Mouse (Mus musculus) spleen, embryonic (tissue): Measurements from ENCODE around the gene Prkcd.

Experiments
- CTCF ChIA-PET: fragments of 350-600 bp; sonication (Branson Sonifier 250); formaldehyde crosslinking; loops from one replicate; lab custom pipeline; 2022; lab: Charles Lee

The Prkcd gene

DNA sequence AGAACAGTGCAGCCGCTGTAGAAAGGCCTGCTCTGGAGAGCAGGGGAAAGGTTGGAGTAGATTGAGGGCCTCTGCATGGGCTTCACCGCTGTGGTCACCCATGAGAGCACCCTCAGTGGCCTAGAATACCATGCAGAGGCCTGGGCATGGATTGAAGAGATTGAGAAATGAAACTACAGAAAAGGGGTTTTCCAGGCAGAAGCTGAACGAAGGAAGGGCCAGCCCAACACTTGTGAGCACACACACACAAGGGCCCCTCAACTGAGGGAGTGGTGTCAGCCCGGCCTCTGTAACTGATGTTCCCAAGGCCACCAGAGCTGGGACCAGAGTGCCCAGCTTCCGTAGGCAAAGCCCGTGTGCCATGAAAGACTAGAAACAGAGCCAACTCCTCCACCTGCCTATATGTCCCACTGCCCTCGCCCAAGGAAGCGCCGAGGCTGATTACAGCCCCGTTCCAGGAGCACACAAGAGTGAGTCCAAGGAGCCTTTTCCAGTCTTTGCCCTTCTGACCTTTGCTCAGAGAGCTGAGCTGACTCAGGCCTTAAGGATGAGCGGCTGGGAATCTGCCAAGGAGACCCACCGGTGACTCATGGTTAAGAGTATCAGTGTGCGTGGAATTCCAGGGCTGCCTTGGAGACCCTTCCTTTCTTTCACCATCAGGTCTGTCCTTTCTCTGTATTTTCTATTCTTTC is 9.4 kb upstream of the Prkcd start:
- CTCF ChIA-PET, result interaction anchor here (1.1 to 1.4 kb wide), 2 partner anchors 23 to 36 kb away, joined by 3 to 4 read pairs; no protein-coding TSS in a partner anchor

DNA sequence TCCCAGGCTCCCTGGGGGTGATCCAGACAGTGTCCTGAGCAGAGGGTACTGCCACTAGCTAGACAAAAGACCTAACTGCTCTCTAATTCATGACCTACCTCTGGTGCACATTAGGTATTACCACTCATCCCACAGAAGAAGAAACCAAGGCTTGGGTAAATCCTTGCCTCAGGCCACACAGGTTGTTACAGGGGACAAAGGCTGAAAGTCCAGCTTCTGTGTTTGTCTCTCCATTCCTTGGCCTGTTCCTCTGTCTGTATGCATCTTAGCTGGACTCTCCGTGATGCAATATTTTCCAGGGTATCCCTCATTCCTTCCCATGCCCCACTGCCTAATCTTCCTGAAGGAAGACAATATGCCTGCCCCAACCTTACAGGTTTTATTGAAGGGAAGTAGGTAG is 8.4 kb upstream of the Prkcd start:
- CTCF ChIA-PET, result interaction anchor here (1.0 to 1.4 kb wide), 2 partner anchors 14 to 22 kb away, joined by 4 read pairs; no protein-coding TSS in a partner anchor

DNA sequence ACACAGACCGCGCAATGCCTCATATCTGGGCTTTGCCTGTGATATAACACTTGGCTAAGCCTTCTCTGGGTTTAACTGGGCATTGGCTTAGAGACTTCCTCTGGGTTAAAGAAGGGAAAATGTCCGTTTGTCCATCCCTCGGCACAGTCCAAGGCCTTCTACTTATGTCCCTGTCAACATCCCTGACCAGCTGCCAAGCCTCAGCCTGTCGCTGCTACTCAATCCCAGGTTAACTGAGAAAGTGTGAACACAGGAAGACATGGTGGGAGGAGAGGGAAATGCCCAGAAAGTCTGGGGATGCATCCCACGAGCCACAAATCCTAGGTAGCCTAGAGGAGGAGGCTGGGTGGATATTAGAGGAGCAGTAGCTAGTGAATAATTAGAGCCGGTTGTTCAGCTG is 7.7 kb upstream of the Prkcd start:
- CTCF ChIA-PET, result interaction anchor here (1.0 to 1.4 kb wide), 3 partner anchors 13 to 21 kb away, joined by 3 to 4 read pairs (median 4); no protein-coding TSS in a partner anchor

DNA sequence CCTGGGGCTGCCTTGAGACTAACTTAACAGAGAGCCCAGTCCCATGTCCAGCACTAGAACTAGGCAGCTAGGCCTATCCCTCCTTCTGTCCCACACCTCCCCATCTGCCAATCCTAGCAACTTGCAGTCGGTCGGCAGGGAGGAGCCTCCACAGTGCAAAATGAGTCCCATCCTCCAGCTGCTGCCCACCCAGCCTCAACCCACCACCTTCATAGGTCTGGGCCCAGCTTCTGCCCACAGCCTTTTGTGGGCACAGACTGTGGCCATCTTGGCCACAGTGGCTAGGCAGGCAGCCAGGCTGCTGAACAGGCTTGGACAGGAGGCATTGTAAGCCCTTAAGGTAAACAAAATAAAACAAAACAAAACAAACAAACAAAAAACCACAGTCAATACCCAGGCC is 5.8 kb upstream of the Prkcd start:
- CTCF ChIA-PET, result interaction anchor here (0.7 to 1.3 kb wide), 2 partner anchors 15 to 163 kb away, joined by 4 to 7 read pairs; no protein-coding TSS in a partner anchor

DNA sequence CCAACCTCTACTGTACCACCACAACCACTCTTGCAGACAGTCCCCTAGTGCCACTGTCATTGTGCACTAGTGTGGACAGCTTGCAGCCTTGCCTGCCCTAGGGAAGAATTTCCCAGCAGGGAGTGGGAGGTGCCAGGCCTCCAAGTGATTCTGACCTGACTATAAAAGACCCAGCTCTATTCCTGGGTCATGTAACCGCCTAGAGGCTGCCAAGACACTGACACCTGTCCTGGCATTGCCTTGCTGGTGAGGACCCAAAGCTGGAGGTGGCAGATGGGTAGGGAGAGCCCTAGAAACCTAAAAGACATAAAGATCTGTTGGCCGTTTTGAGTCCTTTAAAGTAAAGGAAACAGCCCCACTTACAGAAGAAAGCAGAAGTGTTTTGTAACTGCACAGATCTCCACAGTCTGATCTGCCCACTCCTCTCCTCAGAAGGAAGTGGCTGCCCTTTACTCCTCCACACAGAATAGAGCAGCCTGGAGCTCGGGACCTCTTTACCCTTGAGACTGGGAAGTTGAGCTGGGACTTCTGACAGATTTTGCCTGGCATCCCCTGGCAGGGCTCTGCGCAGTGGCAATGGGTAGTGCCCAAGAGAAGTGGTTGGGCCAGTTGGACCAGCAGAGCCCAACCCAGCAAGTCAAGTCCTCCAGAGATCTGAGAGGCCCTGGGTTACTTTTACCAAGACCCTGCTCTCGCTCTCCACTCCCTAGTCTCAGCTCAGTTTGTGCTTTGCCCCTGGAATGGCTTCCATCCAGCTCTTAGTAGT is 5.0 kb upstream of the Prkcd start:
- CTCF ChIA-PET, result interaction anchor here (1.3 kb wide), 1 partner anchor 14 kb away, joined by 4 read pairs; no protein-coding TSS in a partner anchor

DNA sequence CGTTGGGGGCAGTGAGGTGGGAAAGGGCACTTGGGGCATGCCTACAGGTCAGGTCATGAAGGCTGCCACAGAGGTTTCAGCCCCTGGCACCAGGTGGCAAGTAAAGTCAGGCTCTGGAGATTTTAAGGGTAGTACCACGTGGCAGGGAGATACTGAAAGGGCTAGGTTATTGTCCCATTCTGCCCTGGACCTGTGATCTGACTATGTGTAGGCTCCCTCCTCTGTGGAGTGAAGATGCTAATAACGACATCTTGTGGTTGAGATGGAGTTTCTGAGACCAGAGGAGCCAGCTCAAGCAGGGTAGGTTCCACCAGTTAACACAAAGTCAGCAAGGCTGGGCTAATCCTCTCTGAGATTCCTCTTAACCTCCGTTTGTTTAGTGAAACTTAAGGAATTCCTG is 3.8 kb upstream of the Prkcd start:
- CTCF ChIA-PET, result no interaction called here

DNA sequence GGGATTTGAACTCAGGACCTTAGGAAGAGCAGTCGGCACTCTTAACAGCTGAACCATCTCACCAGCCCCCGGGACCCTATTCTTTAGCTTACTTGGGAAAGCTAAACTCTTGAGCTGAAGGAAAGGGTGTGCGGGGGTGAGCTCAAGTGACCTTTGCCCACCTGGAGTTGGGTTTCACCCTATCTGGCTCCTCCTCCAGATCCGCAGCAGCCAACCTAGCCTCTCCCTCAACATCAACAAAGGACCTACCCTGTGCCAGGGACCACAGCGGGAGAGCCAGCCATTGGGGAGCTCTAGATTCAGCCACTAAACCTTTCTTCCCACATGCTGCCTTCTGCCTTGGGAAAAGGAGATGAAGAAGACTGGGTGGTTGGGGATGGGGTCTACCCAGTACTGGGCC is 2.2 kb upstream of the Prkcd start:
- CTCF ChIA-PET, result interaction anchor here (0.8 kb wide), 2 partner anchors 15 to 37 kb away, joined by 3 read pairs; no protein-coding TSS in a partner anchor

DNA sequence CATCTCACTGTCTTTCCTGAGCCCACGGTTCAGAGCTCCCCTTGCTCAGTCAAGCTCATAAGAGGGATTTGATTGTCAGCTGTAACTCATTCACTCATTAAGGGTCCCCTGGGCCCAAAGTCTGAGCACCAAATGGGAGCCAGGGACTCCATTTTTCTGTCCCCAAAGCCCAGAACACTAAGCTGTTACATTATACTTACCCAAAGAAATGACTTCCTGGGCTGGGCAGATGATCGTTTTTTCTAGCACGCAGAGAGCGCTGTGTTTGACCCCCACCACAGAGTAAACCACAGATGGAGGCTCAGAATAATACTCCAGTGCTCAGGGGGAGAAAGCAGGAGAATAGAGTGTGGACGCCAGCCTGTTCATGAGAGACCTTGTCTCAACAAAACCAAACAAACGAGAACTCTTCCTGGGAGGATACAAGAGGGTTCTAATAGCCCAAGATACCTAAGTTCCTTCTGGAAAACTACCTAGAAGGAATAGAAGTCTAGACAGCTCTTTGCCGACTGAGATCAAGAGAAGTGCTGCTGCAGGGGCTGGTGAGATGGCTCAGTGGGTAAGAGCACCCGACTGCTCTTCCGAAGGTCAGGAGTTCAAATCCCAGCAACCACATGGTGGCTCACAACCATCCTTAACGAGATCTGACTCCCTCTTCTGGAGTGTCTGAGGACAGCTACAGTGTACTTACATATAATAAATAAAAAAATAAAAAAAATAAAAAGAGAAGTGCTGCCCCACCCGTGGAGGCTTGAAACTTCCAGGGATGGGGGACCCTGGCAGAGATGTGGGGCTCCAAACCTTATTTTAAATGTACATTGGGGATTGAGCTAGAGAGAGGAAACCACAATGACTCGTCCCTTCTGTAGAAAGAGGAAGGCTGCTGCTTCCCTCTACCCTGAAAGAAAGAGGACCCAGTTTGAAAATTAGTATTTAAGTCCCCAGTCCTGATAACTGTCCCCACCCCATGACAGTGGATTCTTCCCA is 1.0 kb upstream of the Prkcd start:
- CTCF ChIA-PET, result interaction anchor here (0.6 to 1.3 kb wide), 2 partner anchors 35 to 42 kb away, joined by 3 read pairs; no protein-coding TSS in a partner anchor

DNA sequence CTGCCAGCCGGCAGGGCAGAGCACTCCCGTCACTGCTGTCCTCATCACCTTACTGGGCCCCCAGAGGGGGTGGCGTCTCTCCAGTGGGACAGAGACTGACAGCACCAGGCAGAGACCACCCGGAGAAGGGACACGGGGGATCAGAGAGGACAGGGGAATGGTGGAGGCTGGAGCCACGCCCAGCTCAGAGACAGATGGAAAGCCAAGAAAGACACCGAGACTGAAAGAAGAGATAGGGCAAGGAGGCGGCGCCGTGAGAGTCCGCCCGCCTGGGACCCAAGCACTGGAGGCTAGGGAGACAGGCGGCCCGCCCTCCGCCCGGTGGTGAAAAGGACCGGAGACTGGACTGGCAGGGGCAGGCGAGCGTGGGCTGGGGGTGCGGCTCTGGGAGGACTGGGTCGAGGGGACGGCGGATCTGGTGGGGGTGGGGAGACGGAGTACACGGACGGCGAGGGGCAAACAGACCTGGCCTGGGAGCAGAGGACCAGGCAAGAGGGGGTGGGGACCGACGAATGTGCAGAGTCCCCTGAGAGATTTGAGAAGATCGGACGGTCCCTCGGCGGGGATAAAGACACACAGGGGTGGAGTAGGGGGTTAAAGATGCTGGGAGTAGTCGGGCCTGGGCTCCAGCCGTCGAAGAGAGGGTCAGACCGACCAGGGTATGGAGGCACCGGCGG is 741 bp downstream of the Prkcd start:
- CTCF ChIA-PET, result interaction anchor here (1.3 kb wide), 1 partner anchor 43 kb away, joined by 3 read pairs; no protein-coding TSS in a partner anchor

DNA sequence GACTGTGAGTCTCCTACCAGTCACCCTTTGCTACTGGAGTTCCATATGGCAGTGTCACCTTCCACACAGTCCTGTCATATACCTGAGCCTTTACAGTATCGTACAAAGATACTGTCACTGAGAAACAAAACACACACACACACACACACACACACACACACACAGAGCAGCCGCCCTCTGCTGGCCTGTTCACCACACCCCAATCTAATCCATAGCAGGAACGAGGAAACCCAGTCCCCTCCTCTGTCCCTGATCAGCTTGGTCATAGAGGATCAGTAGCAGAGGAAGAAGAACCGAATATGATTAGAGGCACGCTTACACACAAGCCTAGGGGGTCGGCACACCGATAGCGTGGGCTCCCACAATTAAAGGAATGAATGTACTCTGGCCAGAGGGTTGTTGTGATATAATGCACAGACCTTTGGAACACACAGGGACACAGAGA is 1.7 kb downstream of the Prkcd start:
- CTCF ChIA-PET, result no interaction called here

DNA sequence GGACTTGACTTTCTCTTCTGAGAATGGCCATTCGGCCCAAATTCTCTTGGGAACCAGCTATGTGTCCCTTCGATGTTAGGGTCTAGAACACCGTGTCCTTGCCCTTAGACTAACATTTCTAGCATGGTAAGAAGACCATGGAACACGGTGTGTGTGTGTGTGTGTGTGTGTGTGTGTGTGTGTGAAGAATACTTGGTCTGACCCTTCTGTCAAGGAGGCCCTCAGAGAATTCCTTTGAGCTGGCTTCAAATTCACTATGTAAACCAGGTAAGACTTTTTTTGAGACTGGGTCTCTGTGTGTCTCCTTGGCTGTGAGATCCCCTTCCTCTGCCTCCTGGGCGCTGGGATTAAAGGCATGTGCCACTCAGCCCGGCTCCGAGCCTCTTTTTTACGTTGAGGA is 3.5 kb downstream of the Prkcd start:
- CTCF ChIA-PET, result no interaction called here

DNA sequence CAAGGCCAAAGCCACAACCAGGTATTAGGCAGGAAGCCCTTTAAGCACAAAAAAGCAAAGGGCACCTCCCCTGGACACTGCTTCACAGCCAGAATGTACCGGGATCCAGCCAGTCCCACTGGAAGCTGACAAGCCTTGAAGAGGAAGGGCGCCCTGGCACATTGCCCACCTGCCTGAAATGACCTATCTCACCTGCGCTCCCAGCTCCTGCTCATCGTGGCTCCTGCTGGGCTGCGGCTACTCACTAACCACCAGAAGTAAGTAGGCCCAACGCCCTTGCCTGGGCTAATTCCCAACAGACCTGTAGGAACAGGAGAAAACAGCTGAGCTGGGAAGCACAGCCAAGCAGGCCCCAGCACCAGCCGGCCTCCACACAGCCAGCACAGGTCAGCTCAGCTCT is 3.9 kb downstream of the Prkcd start:
- CTCF ChIA-PET, result no interaction called here

DNA sequence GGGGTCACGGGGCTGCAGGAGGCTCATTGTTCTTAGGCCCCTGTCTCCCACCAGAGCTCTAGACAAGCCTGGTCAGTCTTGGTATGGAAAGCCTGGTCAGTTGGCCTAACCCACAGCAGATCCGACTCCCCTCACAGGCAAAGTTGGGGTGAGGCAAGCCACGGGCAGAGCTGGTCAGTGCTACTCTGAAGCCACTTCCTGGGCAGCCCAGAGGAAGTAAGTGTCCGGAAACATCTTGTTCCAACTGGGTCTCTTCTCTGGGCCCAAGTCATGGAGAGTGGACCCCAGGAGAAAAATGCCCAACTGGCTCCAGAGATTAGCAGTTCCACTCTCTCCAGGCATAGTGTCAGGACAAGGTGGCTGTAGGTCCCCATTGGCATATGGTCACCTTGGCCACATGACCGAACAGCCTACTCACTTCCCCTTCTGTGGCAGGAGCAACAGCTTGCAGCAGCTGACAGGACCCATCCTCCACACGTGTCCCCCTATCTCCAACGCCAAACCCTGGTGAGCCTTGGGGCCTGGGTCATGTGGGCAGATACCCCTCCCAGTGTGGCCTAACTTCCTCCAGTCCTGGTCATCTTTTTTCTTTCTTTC is 5.9 kb downstream of the Prkcd start:
- CTCF ChIA-PET, result interaction anchor here (0.9 kb wide), 1 partner anchor 14 kb away, joined by 4 read pairs; no protein-coding TSS in a partner anchor

DNA sequence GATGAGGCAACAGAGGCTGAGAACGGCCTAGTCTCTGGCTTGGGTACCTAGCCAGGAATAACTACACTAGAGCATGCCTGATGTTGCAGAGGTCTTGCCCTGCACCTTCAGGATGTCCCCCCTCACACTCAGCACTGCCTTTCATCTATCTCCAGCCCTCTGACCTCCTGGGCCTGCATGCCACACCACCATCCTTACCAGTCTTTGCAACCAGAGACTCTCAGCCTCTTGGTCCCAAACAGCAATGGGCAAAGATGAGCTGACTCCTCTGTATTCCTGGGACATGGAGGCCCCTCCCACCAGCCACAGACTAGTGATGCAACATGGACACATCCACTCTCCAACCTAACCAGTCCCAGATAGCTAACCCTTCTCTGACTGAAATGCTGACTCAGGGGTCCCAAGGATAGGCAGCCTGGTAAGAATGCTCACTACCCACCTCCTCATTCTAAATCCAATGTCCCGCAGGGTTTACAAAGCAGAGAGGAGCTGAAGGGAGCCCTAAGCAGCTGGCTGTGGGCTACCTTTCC is 7.2 kb downstream of the Prkcd start:
- CTCF ChIA-PET, result interaction anchor here (0.8 kb wide), 1 partner anchor 15 kb away, joined by 3 read pairs; no protein-coding TSS in a partner anchor

DNA sequence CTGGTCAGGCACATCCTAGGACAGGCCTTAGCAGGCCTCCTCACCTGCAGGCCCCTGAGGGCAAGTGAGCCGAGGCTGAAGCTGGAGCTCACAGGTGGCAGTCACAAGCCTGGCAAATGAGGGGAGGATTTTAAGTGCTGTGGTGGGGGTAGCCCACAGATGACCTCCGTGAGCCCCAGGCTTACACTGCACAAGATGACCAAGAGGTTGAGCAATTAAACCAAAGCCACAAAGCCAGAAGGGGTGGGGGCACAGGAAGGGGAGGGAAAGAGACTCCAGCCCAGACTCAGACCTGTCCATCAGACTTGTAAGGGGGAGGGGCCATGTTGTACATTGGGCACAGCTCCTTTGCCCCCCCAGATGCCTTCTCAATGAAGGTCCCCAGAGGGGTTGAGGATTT is 9.3 kb downstream of the Prkcd start:
- CTCF ChIA-PET, result interaction anchor here (0.5 to 1.2 kb wide), 5 partner anchors 12 to 54 kb away, joined by 3 to 6 read pairs (median 4); no protein-coding TSS in a partner anchor

DNA sequence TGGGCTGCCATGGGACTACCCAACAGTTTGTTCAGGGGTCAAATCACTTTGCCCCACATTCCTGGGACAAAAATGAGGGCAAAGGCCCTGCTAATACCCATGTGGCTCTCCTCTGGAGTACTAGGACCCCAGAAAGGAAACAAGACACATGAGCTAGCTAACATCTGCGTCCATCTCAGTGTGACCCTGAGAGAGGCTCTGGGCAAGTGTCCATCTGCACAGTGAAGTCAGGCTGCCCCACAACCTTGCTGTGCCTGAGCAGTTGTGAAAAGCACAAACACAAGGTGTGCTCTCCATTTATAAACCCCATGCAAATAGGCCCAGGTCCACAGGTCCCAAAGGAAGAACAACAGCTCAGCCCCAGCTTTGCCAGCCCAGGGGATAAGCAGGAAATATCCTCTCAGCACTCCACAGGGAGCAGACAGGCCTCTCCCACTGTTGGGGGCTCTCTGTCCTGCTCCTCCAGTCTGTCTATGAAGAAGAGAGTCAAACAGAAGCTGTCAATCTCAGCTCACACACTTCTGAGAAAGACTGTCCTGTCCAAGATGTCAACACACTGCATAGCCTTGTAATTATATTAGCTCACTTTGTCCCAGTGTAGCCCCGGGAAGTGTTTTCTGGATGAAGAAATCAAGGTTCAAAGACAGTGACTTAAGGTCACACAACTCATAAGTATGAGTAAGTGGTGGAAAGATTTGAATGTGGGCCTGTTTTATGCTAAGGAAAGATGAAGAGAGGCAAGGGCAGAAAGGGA is 12.9 kb downstream of the Prkcd start:
- CTCF ChIA-PET, result interaction anchor here (0.6 to 1.5 kb wide), 3 partner anchors 15 to 921 kb away, joined by 3 to 11 read pairs (median 4); no protein-coding TSS in a partner anchor

DNA sequence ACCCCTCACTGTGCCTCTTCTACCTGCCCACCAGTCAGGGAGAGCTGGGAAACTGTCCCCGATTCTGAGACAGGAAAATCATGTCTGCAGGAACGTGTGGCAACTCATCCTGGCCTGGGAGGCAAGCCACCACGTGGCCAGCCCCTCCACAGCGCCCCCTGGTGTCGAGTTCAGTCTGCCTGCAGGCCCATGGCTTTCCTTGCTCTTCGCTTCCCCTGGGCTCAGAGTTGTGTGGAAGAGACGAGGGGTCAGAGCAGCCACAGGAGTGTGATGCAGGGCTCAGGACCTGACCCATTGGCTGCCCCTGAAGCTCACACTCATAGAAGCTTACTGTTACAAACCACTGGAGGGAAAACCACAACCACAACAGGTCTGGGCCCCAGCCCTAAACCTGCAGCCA is 13.5 kb downstream of the Prkcd start:
- CTCF ChIA-PET, result interaction anchor here (0.6 to 1.6 kb wide), 4 partner anchors 12 to 22 kb away, joined by 3 to 4 read pairs (median 4); no protein-coding TSS in a partner anchor

DNA sequence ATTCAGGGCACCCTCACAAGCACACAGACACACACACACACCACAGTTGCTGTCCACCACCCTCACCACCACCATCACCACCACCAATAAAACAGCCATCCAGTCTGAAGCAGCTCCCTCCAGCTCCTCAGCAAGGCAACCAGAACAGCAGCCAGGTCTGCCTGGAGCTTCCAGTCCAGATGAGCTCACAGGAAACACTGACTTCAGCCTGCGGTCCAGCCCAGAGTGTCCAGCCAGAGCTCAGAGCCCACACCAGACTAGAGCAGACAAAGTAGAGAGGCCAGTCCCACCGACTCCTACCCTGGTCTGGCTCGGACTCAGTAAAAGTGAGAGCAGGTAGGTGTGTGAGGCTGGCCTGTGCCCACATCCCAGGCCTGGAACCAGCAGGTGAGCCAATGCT is 15.1 kb downstream of the Prkcd start:
- CTCF ChIA-PET, result interaction anchor here (1.5 kb wide), 1 partner anchor 43 kb away, joined by 5 read pairs; the partner anchor contains the start of gene Rft1
